Comparison of ENCODE assay signal across 8 mouse cellular contexts in the genomic region with DNA sequence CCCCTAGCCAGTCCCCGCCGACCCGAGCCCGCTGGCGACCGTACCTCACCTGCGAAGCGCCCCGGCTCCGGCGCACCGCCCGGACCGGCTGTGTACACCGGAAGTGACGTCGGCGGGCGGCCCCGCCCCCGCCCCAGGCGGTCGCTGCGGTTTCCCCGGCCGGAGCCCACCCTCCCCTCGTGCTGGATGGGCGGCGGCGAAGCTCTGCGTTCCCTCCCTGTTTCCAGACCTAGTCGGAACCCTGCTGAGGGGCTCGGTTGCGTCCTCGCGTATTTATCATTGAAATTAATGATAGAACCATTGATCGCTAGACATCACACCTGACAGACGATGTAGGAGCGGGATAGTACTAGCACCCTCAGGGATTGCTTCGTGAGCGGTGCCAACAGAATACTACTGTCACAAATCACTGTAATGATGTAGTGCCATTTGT. TPM values are rescaled to one million over a fixed set of nuclear protein-coding genes. Genes with fewer than 3 reads are reported as not detected.
DNase-seq lines count a peak whose midpoint lies in the region; ATAC-seq and TF ChIP-seq lines count a peak whose summit lies in the region.

TSS of gene 4931406P16Rik (minus strand) at position 109 of the 433 bp plus-strand sequence.

- DNase-seq in CD4-positive, CD25-positive, alpha-beta regulatory T cell, adult 2 months (ENCODE audit: low read depth, low spot score), result peak; percentile 89
- peak; percentile 82 for DNase-seq in forebrain, embryonic 10.5 days (ENCODE audit: extremely low spot score, low spot score)
- DNase-seq in kidney, postnatal 25 days, result peak; percentile 87 to 93
- DNase-seq in liver, embryonic 14.5 days (ENCODE audit: low read depth in 3 of 3, low spot score in 3 of 3), result peak; percentile 57 to 67 (median 61)
- peak; percentile 92 for DNase-seq in neural tube, embryonic 11.5 days (ENCODE audit: low spot score)
- DNase-seq in stomach, postnatal 0 days (ENCODE audit: low spot score), result peak; percentile 89

- no peak for TF ChIP-seq CTCF in liver, embryonic 14.5 days (IDR thresholded peaks at IDR 0.05; ENCODE audit: low read depth)
- TF ChIP-seq CTCF in stomach, postnatal 0 days (IDR thresholded peaks at IDR 0.05; ENCODE audit: low read depth), result no peak

- H3K27ac ChIP-seq in brown adipose tissue, adult 24 weeks (replicated peaks; ENCODE audit: low read depth, low read length), result peak within 1 kb of the TSS; percentile 99
- H3K27ac ChIP-seq in forebrain, embryonic 10.5 days, result peak within 1 kb of the TSS; percentile 93
- peak within 1 kb of the TSS; percentile 96 for H3K27ac ChIP-seq in heart, embryonic 15.5 days
- H3K27ac ChIP-seq in liver, embryonic 14.5 days, result peak within 1 kb of the TSS; percentile 77
- H3K27ac ChIP-seq in neural tube, embryonic 11.5 days (ENCODE audit: low read depth, low read length), result peak within 1 kb of the TSS; percentile 84
- peak within 1 kb of the TSS; percentile 97 for H3K27ac ChIP-seq in stomach, postnatal 0 days (replicated peaks)

- peak within 1 kb of the TSS; percentile 94 for H3K9ac ChIP-seq in heart, embryonic 15.5 days
- H3K9ac ChIP-seq in liver, embryonic 14.5 days (replicated peaks), result peak within 1 kb of the TSS; percentile 70
- peak within 1 kb of the TSS; percentile 86 for H3K9ac ChIP-seq in neural tube, embryonic 11.5 days (ENCODE audit: low read length)
- H3K9ac ChIP-seq in stomach, postnatal 0 days (ENCODE audit: low read length), result peak within 1 kb of the TSS; percentile 96

- H3K36me3 ChIP-seq in forebrain, embryonic 10.5 days (replicated peaks), result no peaks in the 10 kb centered on the region
- H3K36me3 ChIP-seq in heart, embryonic 15.5 days, result no peaks in the 10 kb centered on the region
- no peaks in the 10 kb centered on the region; the same call in 1 of the 2 replicates for H3K36me3 ChIP-seq in liver, embryonic 14.5 days (replicated peaks; ENCODE audit: control insufficient read depth, insufficient read depth, low read depth)
- H3K36me3 ChIP-seq in neural tube, embryonic 11.5 days (ENCODE audit: control insufficient read depth, insufficient read depth, low read length), result no peaks in the 10 kb centered on the region; the same call in 1 of the 2 replicates
- H3K36me3 ChIP-seq in stomach, postnatal 0 days (ENCODE audit: control insufficient read depth, insufficient read depth, low read length), result no peaks in the 10 kb centered on the region

- H3K4me1 ChIP-seq in brown adipose tissue, adult 24 weeks (ENCODE audit: control insufficient read depth, insufficient read depth, insufficient read length, low read length), result peaks cover 10% of the 10 kb centered on the region
- peaks cover 10% of the 10 kb centered on the region for H3K4me1 ChIP-seq in forebrain, embryonic 10.5 days
- H3K4me1 ChIP-seq in heart, embryonic 15.5 days (replicated peaks), result peaks cover 38% of the 10 kb centered on the region
- H3K4me1 ChIP-seq in liver, embryonic 14.5 days (replicated peaks; ENCODE audit: control insufficient read depth in 2 of 2, insufficient read depth in 2 of 2, low read length in 1 of 2), result peaks cover 12 to 16% of the 10 kb centered on the region in 2 experiments
- no peaks in the 10 kb centered on the region for H3K4me1 ChIP-seq in neural tube, embryonic 11.5 days (ENCODE audit: control insufficient read depth, insufficient read depth, low read length)
- no peaks in the 10 kb centered on the region; the same call in 1 of the 2 replicates for H3K4me1 ChIP-seq in stomach, postnatal 0 days (replicated peaks; ENCODE audit: control insufficient read depth, insufficient read depth)

- no peaks in the 10 kb centered on the region for H3K9me3 ChIP-seq in forebrain, embryonic 10.5 days
- no peaks in the 10 kb centered on the region for H3K9me3 ChIP-seq in heart, embryonic 15.5 days (replicated peaks)
- no peaks in the 10 kb centered on the region for H3K9me3 ChIP-seq in liver, embryonic 14.5 days (ENCODE audit: control insufficient read depth, low read length)
- no peaks in the 10 kb centered on the region for H3K9me3 ChIP-seq in neural tube, embryonic 11.5 days (ENCODE audit: control insufficient read depth, low read length)
- H3K9me3 ChIP-seq in stomach, postnatal 0 days (ENCODE audit: control insufficient read depth, low read length), result no peaks in the 10 kb centered on the region

- WGBS in forebrain, embryonic 10.5 days, result under 1% methylated on average over 39 of the region's 41 CpGs
- WGBS in heart, embryonic 15.5 days, result 0% methylated on average over 41 of the region's 41 CpGs
- under 1% methylated on average over 41 of the region's 41 CpGs for WGBS in liver, embryonic 14.5 days (ENCODE audit: insufficient replicate concordance)
- 0% methylated on average over 41 of the region's 41 CpGs for WGBS in neural tube, embryonic 11.5 days
- WGBS in stomach, postnatal 0 days, result under 1% methylated on average over 38 of the region's 41 CpGs

- ATAC-seq in heart, embryonic 15.5 days (replicated peaks; ENCODE audit: insufficient number of reproducible peaks, insufficient read depth, low FRiP score, low read depth), result peak; percentile 92
- peak; percentile 88 for ATAC-seq in liver, embryonic 14.5 days (ENCODE audit: insufficient read depth)
- ATAC-seq in neural tube, embryonic 11.5 days (ENCODE audit: insufficient read depth, low FRiP score, low TSS enrichment), result peak; percentile 89
- ATAC-seq in stomach, postnatal 0 days (ENCODE audit: low FRiP score, low TSS enrichment), result peak; percentile 92

- H3K4me2 ChIP-seq in heart, embryonic 15.5 days, result peak within 1 kb of the TSS; percentile 85
- H3K4me2 ChIP-seq in liver, embryonic 14.5 days (ENCODE audit: low read depth), result peak within 1 kb of the TSS; percentile 65
- H3K4me2 ChIP-seq in neural tube, embryonic 11.5 days (ENCODE audit: low read depth), result peak within 1 kb of the TSS; percentile 83
- H3K4me2 ChIP-seq in stomach, postnatal 0 days (replicated peaks; ENCODE audit: low read depth), result peak within 1 kb of the TSS; percentile 83

- peak within 1 kb of the TSS; percentile 83 for H3K4me3 ChIP-seq in brown adipose tissue, adult 24 weeks (ENCODE audit: insufficient read depth, low read depth, low read length)
- H3K4me3 ChIP-seq in forebrain, embryonic 10.5 days, result peak within 1 kb of the TSS; percentile 96
- H3K4me3 ChIP-seq in heart, embryonic 15.5 days, result peak within 1 kb of the TSS; percentile 96
- peak within 1 kb of the TSS; percentile 74 to 87 for H3K4me3 ChIP-seq in liver, embryonic 14.5 days (ENCODE audit: insufficient read depth in 1 of 2, low read depth in 2 of 2, low read length in 2 of 2)
- H3K4me3 ChIP-seq in neural tube, embryonic 11.5 days (ENCODE audit: low read depth, low read length), result peak within 1 kb of the TSS; percentile 92
- H3K4me3 ChIP-seq in stomach, postnatal 0 days (ENCODE audit: low read depth, low read length), result peak within 1 kb of the TSS; percentile 89

- H3K27me3 ChIP-seq in forebrain, embryonic 10.5 days (ENCODE audit: poor library complexity, severe bottlenecking), result no peaks in the 10 kb centered on the region
- no peaks in the 10 kb centered on the region for H3K27me3 ChIP-seq in heart, embryonic 15.5 days
- H3K27me3 ChIP-seq in liver, embryonic 14.5 days (ENCODE audit: control insufficient read depth, insufficient read depth, low read length), result no peaks in the 10 kb centered on the region
- H3K27me3 ChIP-seq in neural tube, embryonic 11.5 days (ENCODE audit: control insufficient read depth, insufficient read depth, low read length), result no peaks in the 10 kb centered on the region
- H3K27me3 ChIP-seq in stomach, postnatal 0 days (ENCODE audit: control insufficient read depth, insufficient read depth, low read length), result no peaks in the 10 kb centered on the region

- TF ChIP-seq EP300 in liver, embryonic 14.5 days (IDR thresholded peaks at IDR 0.05; ENCODE audit: low read depth), result no peak
- TF ChIP-seq EP300 in stomach, postnatal 0 days (optimal IDR thresholded peaks at IDR 0.05), result no peak

RNA-seq across cellular contexts. Expression of gene 4931406P16Rik, which starts in this region (rescaled TPM):
- 19.2 and 24.8 TPM in 2 replicates for polyA plus RNA-seq in brown adipose tissue, adult 24 weeks (2012; ENCODE audit: insufficient read depth, insufficient read length, missing spikeins)
- polyA plus RNA-seq in forebrain, embryonic 10.5 days (2016; fragmentation: Nextera tagmentation; extraction: Ambion mirVana), result 23.8 and 25.3 TPM in 2 replicates
- polyA plus RNA-seq in heart, embryonic 15.5 days (2015; fragmentation: Nextera tagmentation; extraction: Ambion mirVana), result 28.2 and 32.5 TPM in 2 replicates
- polyA plus RNA-seq in liver, embryonic 14.5 days (2012; rRNA removed), result 9.4 and 10.1 TPM in 2 replicates
- polyA plus RNA-seq in liver, embryonic 14.5 days (2014; fragmentation: Nextera tagmentation; extraction: Ambion mirVana), result 11.9 and 13.9 TPM in 2 replicates
- 34.4 and 35.7 TPM in 2 replicates for polyA plus RNA-seq in neural tube, embryonic 11.5 days (2014; fragmentation: Nextera tagmentation; extraction: Ambion mirVana)
- polyA plus RNA-seq in stomach, postnatal 0 days (2015; fragmentation: Nextera tagmentation; extraction: Ambion mirVana), result 15.2 and 16.1 TPM in 2 replicates

Comparison
In these comparisons a context has a peak if more than half of its experiments do, and no peak if none do; other contexts are left out.
1. Peak in every context shown above with its lines: DNase-seq, ATAC-seq, H3K4me3 ChIP-seq and H3K27ac ChIP-seq.